Mouse (Mus musculus): Measurements from ENCODE around the gene Nutf2. TPM values are rescaled to one million over a fixed set of nuclear protein-coding genes. Genes with fewer than 3 reads are reported as not detected.
"Not testable (repeated sequence)": the region's sequence is repeated elsewhere in the genome, so short reads cannot be mapped to it uniquely, and the experiment has no call there.

Gene Nutf2
- total RNA-seq (2014; fragmentation: Nextera tagmentation): 158 and 185 TPM in 2 replicates
- 59.3 and 120 TPM in 2 replicates for total RNA-seq (2017)

DNA sequence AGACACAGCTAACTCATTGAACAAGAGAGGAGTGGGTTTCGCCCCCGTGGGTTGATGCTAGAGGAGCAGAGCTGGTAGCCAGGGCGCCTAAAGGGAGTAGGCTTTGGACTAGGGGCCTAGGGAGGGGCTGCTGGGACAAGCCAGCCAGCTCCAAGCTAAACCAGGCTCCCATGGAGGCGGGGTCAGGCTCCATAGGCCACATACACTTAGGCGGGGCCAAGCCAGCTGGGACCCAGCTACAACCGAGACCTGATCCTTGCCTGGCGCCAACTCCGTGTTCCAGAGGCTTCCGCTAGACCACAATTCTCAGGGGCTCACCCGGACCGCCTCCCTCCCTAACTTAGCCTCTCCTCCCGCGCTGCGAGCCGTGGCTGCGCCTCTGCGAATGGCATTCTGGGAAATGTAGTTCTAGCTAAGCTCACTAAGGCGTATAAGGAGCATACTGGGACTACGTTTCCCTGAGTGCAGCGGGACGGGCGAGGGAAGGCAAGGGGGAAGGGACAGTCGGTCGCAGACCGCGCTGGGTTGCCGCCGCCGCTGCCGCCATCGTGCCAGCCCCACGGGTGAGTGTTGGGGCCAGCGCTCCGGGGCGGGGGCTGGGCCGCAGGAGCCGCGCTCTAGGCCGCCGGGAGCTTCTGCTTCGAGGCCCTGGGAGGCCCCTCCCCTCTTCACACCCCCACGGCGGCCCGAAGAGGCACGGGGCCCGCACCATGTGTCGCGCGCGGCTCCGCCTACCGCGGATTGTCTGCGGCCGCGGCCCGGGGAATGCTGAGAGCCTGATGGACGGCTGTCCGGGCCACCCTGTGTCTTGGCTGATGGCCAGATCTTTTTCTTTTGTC, at the start of gene Nutf2:
Gene Nutf2, plus strand, starts transcription at position 438 of the 839 bp plus-strand sequence.
- ATAC-seq (replicated peaks; ENCODE audit: poor library complexity, severe bottlenecking): peak; percentile 85

DNA sequence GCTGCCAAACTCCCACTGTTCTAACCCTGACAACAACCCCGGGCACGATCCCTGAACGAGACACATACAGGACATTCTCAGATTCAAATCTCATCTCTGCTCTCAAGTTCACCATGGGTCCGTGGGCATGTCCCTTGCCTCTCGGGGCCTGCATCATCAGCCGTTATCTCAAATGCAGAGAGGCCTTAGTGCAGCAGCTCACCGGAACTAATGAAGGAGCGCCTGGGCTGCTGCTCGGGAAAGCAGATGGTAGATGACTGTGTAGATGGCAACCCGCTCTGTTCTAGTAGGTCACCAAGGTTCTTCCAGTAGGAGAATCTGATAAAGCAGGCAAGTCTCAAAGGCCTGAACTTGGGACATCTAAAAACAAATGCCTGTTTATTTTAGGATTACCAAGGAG, 49.3 kb upstream of the Nutf2 start:
- ATAC-seq (replicated peaks; ENCODE audit: poor library complexity, severe bottlenecking): no peak

DNA sequence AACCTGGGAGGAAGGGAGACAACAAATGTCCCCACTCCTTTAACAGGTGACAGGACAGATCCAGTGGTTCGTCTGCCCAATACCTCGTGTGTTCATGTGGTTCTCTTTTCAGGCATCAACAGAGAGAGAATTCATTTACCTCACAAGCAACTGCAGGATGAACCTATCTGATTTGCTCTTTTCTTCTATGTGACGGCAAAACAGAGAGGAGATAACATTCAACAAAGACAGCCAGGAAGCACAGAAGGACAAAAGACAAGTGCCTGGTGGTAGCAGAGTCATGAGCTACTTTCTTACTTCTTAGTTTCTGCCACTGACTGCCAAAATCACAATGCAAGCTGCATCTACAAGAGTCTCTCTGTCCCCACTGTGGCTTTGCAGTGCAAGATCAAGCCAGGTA, 48.8 kb upstream of the Nutf2 start:
- no peak for ATAC-seq (replicated peaks; ENCODE audit: poor library complexity, severe bottlenecking)

DNA sequence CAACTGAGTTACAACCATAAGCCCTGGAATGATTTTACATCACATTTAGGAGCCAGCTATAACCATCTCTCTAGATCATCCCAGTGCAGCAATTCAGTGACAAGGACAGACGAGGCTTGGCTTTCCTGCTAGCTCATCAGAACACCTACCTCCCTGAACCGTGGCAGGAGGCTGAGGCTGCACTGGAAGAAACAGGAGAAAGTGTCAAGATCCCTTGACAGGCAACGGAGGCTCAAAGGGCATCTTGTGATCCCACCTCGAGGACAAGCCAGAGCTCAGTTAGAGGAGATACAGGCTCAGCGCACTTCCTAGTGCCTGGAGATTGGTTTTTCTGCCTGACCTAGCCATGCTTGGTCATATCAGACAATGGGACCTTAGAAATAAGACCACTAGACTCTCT, 47.9 kb upstream of the Nutf2 start:
- no peak for ATAC-seq (replicated peaks; ENCODE audit: poor library complexity, severe bottlenecking)

DNA sequence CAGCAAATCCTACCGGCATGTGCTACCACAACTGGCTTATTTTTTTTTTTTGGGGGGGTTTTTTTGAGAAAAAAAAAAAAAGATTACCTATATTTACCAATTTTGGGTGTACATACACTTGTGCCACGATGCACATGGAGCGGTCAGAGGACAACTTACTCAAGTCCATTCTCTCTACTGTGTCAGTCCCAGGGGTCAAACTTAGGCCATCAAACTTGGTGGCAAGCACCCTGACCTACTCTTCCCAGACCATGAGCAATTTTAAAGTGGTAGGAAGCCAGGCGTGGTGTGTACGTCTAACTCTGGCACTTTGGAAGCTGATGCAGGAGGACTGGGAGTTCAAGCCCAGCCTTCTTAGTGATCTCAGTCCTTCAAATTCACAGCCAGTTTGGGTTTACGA, 47.1 kb upstream of the Nutf2 start:
- ATAC-seq (replicated peaks; ENCODE audit: poor library complexity, severe bottlenecking): no peak

DNA sequence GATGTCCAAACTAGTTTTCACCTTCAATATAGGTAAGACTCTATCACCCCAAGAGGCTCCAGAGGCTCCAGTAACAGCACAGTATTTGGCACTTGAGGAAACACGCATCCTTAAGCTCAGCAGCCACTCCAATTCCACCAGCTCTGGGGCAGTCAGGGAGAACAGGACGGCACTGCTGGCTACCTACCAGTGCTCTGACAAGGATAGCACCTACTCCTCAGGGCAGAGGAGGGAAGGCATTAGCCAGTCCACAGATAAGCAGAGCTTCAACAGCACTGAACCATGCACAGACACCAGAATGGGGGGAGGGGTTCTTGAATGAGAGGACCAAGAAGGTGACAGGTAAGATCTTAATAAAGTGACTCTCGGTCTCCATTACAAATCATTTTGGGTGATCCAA, 40.7 kb upstream of the Nutf2 start:
- ATAC-seq (replicated peaks; ENCODE audit: poor library complexity, severe bottlenecking): no peak

DNA sequence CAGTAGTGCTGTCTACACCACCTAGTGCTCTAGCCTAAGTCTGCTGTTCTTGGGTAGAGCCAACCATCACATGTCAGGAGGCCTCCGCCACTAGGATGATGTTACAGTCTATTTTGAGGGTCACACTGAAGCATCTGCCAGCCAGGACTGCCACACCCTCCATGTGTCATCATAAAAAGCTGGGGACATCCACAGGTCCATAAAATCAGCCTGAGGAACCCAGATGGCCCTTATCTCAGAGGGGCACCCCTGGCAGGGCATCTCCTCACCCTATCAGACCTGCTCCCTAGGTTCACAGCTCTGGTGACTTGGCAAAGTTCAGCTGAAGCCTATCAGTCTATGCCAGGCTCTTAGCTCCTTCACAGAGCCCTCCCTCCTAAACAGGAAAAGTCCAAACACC, 39.5 kb upstream of the Nutf2 start:
- no peak for ATAC-seq (replicated peaks; ENCODE audit: poor library complexity, severe bottlenecking)

DNA sequence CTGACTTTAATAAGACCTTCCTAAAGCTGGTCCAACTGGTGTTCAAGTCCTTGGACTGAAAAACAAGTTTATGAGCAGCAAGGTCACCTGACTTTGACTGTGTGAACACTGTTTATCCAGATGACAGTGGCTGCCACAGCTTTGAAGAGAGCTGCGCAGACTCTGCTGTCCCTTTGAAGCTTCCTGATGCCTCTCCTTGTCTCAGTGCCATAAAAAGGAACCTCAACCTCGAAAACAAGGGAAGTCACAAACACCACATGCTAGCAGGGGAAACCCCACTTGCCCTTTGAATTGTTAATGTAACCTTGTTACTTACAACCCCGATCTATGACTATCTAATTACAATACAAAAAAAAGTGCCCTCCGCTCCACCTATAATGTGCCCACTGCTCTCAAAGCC, 34.9 kb upstream of the Nutf2 start:
- 0 out of 2 replicates have a peak, but pooled peaks have one; percentile 8 for ATAC-seq (replicated peaks; ENCODE audit: poor library complexity, severe bottlenecking)

DNA sequence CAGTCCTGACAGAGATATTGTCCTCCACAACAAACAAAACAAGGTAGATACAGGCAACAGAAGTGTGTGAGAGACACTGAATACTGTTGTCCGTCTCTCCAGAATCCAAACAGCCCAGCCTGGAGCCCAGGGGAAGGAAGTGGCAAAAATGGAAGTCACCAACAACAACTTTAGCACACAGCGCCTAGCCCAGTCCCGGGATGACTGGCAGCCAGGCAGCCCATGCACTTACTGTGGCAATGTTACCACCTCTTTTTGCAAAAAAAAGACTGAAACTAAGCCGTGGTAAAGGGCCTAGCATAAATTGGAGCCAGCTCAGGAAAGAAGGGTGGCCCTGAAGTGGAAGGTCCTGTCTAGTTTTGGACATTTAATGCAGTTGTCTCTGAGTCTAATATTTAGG, 34.0 kb upstream of the Nutf2 start:
- ATAC-seq (replicated peaks; ENCODE audit: poor library complexity, severe bottlenecking): 0 out of 2 replicates have a peak, but pooled peaks have one; percentile 11

DNA sequence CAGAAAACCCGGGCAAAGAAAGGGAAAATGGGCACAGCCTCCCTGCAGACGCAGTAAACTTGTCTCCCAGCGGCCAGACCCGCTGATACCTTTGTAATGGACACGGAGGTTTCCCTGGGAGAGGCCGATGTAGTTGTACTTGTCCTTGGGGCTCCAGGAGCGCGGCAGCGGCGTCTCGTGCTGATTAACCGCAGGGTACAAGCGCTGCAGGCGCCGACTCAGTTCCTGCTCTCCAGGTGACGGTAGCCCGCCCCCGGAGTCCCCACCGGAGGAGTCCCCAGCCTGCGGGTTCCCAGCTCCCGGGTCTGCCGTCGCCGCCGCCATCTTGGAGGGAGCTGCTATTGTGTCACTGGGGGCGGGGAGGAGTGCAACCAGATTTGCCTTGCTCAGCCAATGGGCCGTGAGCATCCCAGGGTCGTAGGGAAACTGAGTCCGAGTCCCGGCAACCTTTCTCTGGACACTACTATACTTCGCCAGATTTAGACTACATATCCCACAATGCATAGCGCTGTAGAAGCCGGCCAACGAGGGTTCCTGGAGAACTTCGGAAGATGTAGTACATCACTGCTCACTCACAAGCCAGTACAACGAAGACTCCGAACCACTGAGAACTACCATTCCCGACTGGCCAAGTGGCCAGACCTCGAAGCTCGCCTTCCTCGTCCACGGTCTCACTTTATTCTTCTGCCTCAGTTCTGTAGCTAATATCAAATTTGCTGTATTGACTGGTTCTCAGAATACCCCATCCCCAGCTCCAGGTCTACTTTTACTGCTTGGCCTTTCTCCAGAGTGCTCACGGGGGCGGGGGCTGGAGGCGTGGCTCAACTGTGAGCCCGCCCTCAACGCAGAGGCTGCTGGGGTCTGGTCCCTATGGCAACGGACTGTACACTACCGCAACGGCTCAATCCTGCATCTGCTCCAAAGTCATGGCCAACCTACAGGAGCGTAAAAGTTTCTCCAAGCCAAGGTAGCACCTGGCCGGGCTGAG, 33.2 kb upstream of the Nutf2 start, which contains the start of the genes Ranbp10 and Tsnaxip1:
Gene Ranbp10, minus strand, starts transcription at position 490 of the 988 bp plus-strand sequence.
Gene Tsnaxip1, plus strand, starts transcription at position 871 of the 988 bp plus-strand sequence.
- ATAC-seq (replicated peaks; ENCODE audit: poor library complexity, severe bottlenecking): peak; percentile 93

DNA sequence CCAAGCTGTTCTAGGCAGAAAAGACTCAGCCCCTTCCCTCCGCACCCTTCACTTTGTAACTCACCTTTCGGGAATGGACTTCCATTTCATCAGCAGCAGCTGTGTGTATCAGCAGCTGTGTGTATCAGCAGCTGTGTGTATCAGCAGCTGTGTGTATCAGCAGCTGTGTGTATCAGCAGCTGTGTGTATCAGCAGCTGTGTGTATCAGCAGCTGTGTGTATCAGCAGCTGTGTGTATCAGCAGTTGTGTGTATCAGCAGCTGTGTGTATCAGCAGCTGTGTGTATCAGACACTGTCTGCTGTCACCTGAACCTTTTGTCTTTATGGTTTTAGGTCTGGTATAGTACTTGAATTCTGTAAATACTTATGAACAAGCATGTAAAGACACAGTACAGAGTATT, 26.6 kb upstream of the Nutf2 start:
- not testable (repeated sequence) for ATAC-seq (replicated peaks; ENCODE audit: poor library complexity, severe bottlenecking)

DNA sequence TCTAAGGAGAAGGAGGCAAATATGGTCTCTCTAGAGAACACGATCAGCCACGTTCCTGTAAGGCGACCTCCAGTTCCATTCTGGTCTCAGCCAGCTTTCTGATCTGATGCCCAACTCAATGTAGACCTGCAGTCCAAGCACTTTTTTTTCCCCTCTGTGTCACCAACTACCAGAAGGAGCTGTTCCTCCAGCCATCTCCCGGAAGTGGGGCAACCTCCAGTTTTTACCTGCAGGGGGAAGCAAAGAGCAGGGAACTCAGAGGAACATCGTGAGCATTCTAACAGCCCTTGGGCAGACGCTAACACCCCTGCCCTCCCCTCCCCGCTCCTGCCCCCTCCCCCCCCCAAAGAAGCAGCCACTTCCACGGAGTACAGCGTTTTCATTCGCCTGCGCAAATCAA, 25.1 kb upstream of the Nutf2 start:
- peak; percentile 96 for ATAC-seq (replicated peaks; ENCODE audit: poor library complexity, severe bottlenecking)

DNA sequence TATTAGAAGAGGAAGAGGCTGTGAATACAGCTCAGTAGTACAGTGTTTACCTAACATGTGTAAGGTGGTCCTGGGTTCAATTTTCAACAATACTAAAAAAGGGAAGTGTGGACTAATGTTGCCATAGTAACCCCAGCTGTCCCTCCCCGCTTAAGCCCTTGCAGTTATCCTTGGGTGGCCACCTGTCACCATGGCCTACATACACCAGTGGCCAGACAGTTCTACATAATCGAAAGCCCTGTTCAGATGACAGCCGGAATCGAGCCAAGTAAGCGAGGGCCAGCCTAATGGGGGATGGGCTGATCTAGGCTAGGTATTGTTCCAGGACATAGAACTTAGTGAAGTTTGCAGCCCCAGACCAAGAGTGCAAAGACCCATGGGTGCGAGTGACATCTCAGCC, 23.4 kb upstream of the Nutf2 start:
- peak; percentile 52 for ATAC-seq (replicated peaks; ENCODE audit: poor library complexity, severe bottlenecking)

DNA sequence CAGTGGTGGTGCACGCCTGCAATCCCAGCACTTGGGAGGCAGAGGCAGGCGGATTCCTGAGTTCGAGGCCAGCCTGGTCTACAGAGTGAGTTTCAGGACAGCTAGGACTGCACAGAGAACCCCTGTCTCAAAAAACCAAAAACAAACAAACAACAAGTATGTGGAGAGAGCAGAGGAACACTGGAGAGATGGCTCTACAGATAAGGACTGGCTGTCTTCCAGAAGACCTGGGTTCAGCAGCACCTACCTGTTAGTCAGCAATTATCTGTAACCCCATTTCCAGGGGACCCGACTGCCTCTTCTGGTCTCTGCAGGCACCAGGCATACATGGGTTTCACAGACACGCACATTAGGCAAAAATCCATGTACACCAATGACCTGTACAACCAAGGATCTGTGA, 21.2 kb upstream of the Nutf2 start:
- no peak for ATAC-seq (replicated peaks; ENCODE audit: poor library complexity, severe bottlenecking)

DNA sequence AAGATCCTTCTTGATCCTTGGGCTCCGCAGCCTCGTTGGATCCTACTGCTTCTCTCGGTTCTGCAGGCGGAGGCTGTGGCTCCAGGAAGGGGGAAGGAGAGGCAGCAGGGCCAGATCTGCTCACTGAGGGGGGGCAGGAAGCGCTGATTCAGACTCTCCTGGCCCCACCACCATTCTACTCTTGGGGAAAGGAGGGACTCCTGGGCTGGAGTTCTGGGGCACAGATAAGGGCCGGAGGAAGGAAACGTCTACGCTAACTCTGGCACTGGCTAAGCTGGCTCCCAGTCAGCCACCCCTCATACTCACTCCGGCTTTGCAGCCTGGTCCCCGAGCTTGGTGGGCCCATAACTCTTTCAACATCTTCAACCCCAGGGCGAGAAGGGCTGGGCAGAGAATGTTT, 13.7 kb upstream of the Nutf2 start:
- 0 out of 2 replicates have a peak, but pooled peaks have one; percentile 17 for ATAC-seq (replicated peaks; ENCODE audit: poor library complexity, severe bottlenecking)

DNA sequence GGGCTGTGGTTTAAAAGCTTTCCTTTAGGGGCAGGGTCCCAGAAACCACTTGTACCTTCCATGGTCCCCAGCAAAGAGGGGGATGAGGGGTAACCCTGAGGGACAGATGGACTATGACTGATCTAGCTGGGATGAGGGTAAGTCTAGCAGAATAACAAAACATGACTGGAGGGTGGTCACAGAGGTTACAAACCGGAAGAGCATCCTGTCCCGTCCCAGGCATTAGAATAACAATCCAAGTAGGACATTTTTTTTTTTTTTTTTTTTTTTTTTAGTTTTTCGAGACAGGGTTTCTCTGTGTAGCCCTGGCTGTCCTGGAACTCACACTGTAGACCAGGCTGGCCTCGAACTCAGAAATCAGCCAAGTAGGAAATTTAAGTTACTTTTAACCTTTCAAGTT, 10.4 kb upstream of the Nutf2 start:
- ATAC-seq (replicated peaks; ENCODE audit: poor library complexity, severe bottlenecking): no peak

DNA sequence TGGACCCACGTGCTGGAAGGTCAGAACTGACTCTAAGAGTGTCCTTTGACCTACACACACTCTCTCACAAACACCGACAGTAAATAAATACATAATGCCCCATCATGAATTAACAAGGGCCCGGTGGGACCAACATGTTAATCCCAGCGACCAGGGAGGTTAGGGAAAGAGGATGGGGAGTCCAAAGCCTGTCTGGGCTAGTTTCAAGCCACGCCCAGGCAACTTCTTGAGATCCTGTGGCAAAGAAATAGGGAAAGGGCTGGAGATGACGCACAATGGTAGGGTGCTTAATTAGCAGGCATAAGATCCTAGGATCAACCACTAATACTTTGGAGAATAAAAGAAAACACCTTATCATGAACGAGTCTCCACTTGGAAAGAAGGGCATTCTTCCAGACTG, 9.8 kb upstream of the Nutf2 start:
- ATAC-seq (replicated peaks; ENCODE audit: poor library complexity, severe bottlenecking): no peak

DNA sequence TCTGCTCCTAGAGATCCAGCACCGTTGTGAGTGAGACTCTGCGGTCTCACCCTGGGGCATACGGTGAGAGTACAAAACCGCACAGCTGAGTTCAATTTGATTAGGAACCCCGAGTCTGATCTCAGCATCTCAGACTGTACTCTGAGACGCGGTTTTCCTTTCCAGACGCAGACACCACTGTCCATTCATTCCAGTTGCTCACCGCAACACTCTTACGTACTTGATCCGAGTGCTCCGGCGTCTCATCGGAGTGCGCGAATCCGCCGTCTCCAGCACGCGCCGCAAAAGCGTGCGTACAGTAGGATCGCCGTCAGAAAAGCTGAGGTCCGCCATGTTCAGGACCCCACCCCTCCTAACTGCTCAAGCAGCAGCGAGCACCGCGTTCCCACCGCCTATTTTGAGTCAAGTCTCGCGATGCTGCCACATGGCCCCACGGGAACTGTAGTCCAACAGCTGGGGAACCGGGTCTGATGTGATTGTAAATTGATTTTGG, 8.7 kb upstream of the Nutf2 start:
- peak; percentile 83 for ATAC-seq (replicated peaks; ENCODE audit: poor library complexity, severe bottlenecking)

DNA sequence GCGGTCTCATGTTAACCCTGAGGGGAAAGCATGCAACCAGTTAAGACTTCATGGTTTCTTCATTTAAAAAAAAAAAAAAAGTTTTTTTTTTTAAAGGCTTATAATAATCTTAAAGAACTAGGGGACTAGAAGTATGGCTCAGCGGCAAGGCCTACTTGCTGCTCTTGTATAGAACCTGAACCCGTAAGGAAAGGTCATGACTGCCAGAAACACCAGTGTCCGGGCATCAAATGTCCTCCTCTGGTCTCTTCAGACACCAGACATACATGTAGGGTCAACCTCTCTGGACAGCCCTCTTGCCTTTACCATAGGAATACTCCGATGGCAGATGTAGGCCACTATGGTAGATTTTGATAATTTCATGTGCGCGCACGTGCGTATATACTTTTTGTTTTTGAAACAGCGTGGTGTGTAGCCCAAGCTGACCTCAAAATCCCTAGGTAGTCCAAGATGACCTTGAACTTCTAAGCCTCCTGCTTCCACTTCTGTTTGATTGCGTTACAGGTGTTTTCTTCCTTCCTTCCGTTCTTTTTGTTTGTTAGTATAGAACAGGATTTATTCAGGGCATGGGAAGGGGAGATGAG, 8.1 kb upstream of the Nutf2 start:
- ATAC-seq (replicated peaks; ENCODE audit: poor library complexity, severe bottlenecking): no peak

DNA sequence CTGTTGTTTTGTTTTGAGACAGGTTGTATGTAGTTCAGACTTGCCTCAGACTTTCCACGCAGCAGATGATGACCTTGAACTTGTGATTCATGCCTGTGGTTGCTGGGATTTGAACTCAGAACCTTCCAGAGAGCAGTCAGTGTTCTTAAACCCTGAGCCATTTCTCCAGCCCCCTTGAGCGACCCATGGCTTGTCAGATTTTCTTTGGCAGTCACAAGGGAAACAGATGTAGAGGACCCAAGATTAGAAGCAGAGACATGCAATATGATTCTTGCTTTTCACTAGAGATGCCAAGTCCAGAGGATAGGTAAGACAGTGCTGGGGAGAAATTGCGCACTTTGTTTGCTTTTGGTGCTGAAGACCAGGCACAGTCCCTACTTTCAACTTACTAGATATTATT, 7.2 kb upstream of the Nutf2 start, which contains the start of gene Cenpt:
Gene Cenpt, minus strand, starts transcription at position 101 of the 400 bp plus-strand sequence.
- ATAC-seq (replicated peaks; ENCODE audit: poor library complexity, severe bottlenecking): no peak

Measured in granulocyte monocyte progenitor cell, adult 5-6 weeks (primary cell).